Mouse (Mus musculus): ENCODE measurements around the gene Zic5. TPM values are rescaled to one million over a fixed set of nuclear protein-coding genes. Genes with fewer than 3 reads are reported as not detected.

The Zic5 gene
- polyA plus RNA-seq, 1 experiment from 2014 or later: 0.20 TPM

GRCm38 (mm10) chr14:122485635-122486181 lies 20.2 kb upstream of the Zic5 start:
- no peak overlapping the region for H3K4me3 ChIP-seq
- no peaks in the 10 kb centered on the region for H3K9me3 ChIP-seq
- no peak overlapping the region for H3K9ac ChIP-seq
- peaks cover 5% of the 10 kb centered on the region for H3K4me1 ChIP-seq
- H3K36me3 ChIP-seq: no peaks in the 10 kb centered on the region
- H3K4me2 ChIP-seq: no peak overlapping the region
- H3K27me3 ChIP-seq: peaks cover 89% of the 10 kb centered on the region
- 1% methylated on average over 12 of the region's 12 CpGs for WGBS
- no peak overlapping the region for H3K27ac ChIP-seq
- ATAC-seq (ENCODE audit: insufficient number of reproducible peaks, insufficient read depth, low FRiP score, low TSS enrichment, low read depth): no peak

DNA sequence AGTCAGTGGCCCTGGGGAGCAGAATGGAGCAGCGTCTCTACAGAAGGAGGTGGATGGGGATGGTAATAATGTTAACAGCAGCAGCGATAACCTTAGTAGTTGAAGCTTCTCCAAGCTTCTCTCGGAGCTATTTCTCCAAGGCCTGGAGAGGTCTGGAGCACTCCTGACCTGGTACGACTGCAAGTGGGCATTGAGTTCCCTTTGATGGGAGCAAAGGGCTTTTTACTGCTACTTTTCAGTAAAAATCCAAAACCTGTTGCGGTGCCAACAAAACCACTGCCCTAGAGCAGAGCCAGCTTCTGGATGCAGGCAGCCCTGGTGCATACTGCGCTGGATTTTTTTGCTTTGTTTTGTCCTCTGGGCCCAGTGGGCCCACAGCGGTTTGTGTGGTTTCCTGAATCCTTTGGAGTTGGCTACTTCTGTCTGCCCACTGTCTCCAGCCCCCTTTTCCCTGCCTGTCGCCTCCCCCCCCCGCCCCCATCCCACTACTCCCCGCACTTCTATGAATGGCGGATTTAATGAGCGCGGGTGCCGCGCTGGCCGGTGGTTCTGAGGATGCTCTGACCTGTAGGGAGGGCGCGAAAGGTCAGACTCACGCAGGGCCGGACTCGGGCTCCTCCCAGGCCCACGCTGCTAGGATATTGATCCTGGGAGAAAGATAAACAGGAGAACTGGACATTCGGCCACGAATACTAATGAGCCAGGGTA lies 19.5 kb upstream of the Zic5 start:
- no peak overlapping the region for H3K27ac ChIP-seq
- H3K4me1 ChIP-seq: no peaks in the 10 kb centered on the region
- H3K27me3 ChIP-seq: peaks cover 88% of the 10 kb centered on the region
- no peak overlapping the region for H3K4me2 ChIP-seq
- H3K4me3 ChIP-seq: no peak overlapping the region
- under 1% methylated on average over 23 of the region's 24 CpGs for WGBS
- no peak overlapping the region for H3K9ac ChIP-seq
- no peak for ATAC-seq (ENCODE audit: insufficient number of reproducible peaks, insufficient read depth, low FRiP score, low TSS enrichment, low read depth)
- no peaks in the 10 kb centered on the region for H3K9me3 ChIP-seq
- no peaks in the 10 kb centered on the region for H3K36me3 ChIP-seq

GRCm38 (mm10) chr14:122484458-122484843 lies 19.0 kb upstream of the Zic5 start:
- no peaks in the 10 kb centered on the region for H3K9me3 ChIP-seq
- no peak overlapping the region for H3K27ac ChIP-seq
- WGBS: 0% methylated on average over 4 of the region's 4 CpGs
- no peak overlapping the region for H3K4me3 ChIP-seq
- no peak overlapping the region for H3K9ac ChIP-seq
- H3K4me2 ChIP-seq: no peak overlapping the region
- no peaks in the 10 kb centered on the region for H3K36me3 ChIP-seq
- peaks cover 86% of the 10 kb centered on the region for H3K27me3 ChIP-seq
- ATAC-seq (ENCODE audit: insufficient number of reproducible peaks, insufficient read depth, low FRiP score, low TSS enrichment, low read depth): no peak
- no peaks in the 10 kb centered on the region for H3K4me1 ChIP-seq

- Histone ChIP-seq H3K4me2 (no peak overlapping the region), H3K27ac (no peak overlapping the region), H3K9ac (no peak overlapping the region), H3K4me1 (peaks cover 2% of the 10 kb centered on the region; the same call in 1 of the 2 replicates), H3K9me3 (no peaks in the 10 kb centered on the region), H3K4me3 (no peak overlapping the region), H3K36me3 (no peaks in the 10 kb centered on the region), H3K27me3 (peaks cover 86% of the 10 kb centered on the region)
- WGBS: 3% methylated on average over 18 of the region's 18 CpGs
- ATAC-seq (ENCODE audit: insufficient number of reproducible peaks, insufficient read depth, low FRiP score, low TSS enrichment, low read depth): no peak
These were observed 18.3 kb upstream of the Zic5 start for GRCm38 (mm10) chr14:122483556-122484421.

DNA sequence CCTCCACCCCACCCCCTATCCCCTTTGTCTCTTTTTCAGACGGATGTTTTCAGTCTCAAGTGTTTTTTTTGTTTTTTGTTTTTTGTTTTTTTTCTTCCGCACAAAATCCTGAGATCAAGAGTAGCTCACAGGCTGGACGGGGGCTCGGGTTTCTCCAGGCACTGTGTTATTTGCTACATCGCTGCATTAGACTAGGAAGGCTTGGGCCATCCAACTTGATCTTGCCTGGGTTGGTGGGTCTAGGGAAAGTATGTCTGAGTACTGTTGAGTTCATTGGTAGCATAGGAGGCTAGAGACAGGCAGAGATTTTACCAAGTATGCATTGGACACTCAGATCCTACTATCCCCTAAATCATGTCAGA lies 17.5 kb upstream of the Zic5 start:
- H3K27ac ChIP-seq: no peak overlapping the region
- no peaks in the 10 kb centered on the region for H3K9me3 ChIP-seq
- H3K4me1 ChIP-seq: peaks cover 5% of the 10 kb centered on the region; the same call in 1 of the 2 replicates
- 2% methylated on average over 5 of the region's 5 CpGs for WGBS
- peaks cover 91% of the 10 kb centered on the region for H3K27me3 ChIP-seq
- no peak overlapping the region for H3K4me3 ChIP-seq
- H3K36me3 ChIP-seq: no peaks in the 10 kb centered on the region
- no peak for ATAC-seq (ENCODE audit: insufficient number of reproducible peaks, insufficient read depth, low FRiP score, low TSS enrichment, low read depth)
- H3K9ac ChIP-seq: no peak overlapping the region
- H3K4me2 ChIP-seq: no peak overlapping the region

DNA sequence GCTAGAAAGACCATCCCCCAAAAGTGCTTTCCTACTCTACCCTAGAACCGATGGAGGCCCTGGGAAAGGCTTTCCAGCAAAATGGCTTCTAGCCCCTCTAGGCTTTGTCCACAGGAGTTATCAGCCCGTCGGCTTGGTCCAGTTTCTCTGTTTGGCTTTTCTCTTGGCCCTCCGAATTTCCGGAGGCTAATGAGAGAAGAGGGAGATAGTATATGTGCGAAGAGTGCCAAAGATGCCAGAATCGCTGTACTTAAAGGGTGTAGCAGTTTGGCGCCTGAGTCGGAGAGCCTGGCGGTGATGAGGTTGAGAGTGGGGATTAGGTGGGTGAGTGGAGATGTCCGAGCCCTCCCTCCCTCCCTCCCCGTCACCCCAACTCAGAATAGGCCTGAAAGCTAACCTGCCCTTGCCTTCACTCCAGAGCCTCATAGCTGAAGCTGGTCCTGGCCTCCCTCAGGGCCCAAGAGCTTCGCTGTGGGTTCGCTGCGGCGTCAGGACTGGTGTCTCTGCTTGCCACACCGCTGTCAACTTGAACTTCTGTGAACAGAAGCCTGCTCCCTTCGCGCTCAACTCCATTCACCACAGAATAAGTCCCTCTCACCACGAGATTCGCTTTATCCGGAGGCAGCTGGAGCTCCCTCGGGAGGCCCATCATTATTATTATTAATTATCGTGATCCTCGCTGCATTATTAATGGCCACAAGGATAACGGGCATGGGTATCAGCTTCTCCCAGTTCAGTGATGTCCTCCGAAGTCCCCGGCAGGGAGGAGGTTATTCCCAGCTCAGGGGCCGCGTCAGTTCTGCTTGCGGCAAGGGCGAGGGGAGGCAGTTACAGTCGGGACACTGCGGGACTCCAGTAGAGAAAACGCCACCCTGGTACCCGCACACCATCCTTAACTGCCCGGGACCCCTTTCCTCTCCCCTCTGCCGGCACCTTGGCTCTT lies 16.9 kb upstream of the Zic5 start:
- H3K4me2 ChIP-seq: no peak overlapping the region
- no peak overlapping the region for H3K9ac ChIP-seq
- no peak overlapping the region for H3K4me3 ChIP-seq
- H3K9me3 ChIP-seq: no peaks in the 10 kb centered on the region
- 2% methylated on average over 38 of the region's 38 CpGs for whole genome bisulfite sequencing
- no peak for ATAC-seq (ENCODE audit: insufficient number of reproducible peaks, insufficient read depth, low FRiP score, low TSS enrichment, low read depth)
- peaks cover 93% of the 10 kb centered on the region for H3K27me3 ChIP-seq
- peaks cover 5% of the 10 kb centered on the region; the same call in 1 of the 2 replicates for H3K4me1 ChIP-seq
- H3K36me3 ChIP-seq: no peaks in the 10 kb centered on the region
- no peak overlapping the region for H3K27ac ChIP-seq

GRCm38 (mm10) chr14:122481181-122481580 lies 15.7 kb upstream of the Zic5 start:
- Histone ChIP-seq H3K27me3 (peaks cover 94% of the 10 kb centered on the region), H3K4me3 (no peak overlapping the region), H3K27ac (no peak overlapping the region), H3K4me2 (no peak overlapping the region), H3K36me3 (no peaks in the 10 kb centered on the region), H3K9ac (no peak overlapping the region), H3K4me1 (peaks cover 7% of the 10 kb centered on the region), H3K9me3 (no peaks in the 10 kb centered on the region)
- no peak for ATAC-seq (ENCODE audit: insufficient number of reproducible peaks, insufficient read depth, low FRiP score, low TSS enrichment, low read depth)
- WGBS: 5% methylated on average over 15 of the region's 15 CpGs

- H3K9ac ChIP-seq: no peak overlapping the region
- peaks cover 15% of the 10 kb centered on the region for H3K4me1 ChIP-seq
- H3K4me3 ChIP-seq: no peak overlapping the region
- 6% methylated on average over 2 of the region's 2 CpGs for WGBS
- H3K27ac ChIP-seq: no peak overlapping the region
- no peaks in the 10 kb centered on the region for H3K9me3 ChIP-seq
- no peak overlapping the region for H3K4me2 ChIP-seq
- H3K36me3 ChIP-seq: no peaks in the 10 kb centered on the region
- ATAC-seq (ENCODE audit: insufficient number of reproducible peaks, insufficient read depth, low FRiP score, low TSS enrichment, low read depth): no peak
- H3K27me3 ChIP-seq: peaks cover 94% of the 10 kb centered on the region
These were observed 14.9 kb upstream of the Zic5 start for GRCm38 (mm10) chr14:122480355-122480754.

GRCm38 (mm10) chr14:122479461-122480109 lies 14.1 kb upstream of the Zic5 start:
- no peak overlapping the region for H3K9ac ChIP-seq
- no peaks in the 10 kb centered on the region for H3K36me3 ChIP-seq
- no peak overlapping the region for H3K27ac ChIP-seq
- H3K27me3 ChIP-seq: peaks cover 94% of the 10 kb centered on the region
- peaks cover 23% of the 10 kb centered on the region for H3K4me1 ChIP-seq
- H3K9me3 ChIP-seq: no peaks in the 10 kb centered on the region
- no peak for ATAC-seq (ENCODE audit: insufficient number of reproducible peaks, insufficient read depth, low FRiP score, low TSS enrichment, low read depth)
- 11% methylated on average over 17 of the region's 17 CpGs for WGBS
- no peak overlapping the region for H3K4me3 ChIP-seq
- no peak overlapping the region for H3K4me2 ChIP-seq

DNA sequence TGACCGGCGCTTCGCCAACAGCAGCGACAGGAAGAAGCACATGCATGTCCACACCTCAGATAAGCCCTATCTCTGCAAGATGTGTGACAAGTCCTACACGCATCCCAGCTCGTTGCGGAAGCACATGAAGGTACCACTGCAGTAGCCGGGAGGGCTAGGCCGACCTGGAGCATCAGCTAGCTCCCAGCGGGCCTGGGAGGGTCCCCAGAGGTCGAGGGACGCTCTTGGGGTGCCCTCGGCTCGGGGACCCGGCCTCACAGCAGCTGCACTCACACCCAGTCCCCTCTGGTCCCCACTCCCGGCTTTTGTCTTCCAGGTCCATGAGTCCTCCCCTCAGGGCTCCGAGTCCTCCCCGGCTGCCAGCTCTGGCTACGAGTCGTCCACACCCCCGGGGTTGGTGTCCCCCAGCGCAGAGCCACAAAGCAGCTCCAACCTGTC lies 13.1 kb upstream of the Zic5 start:
- Histone ChIP-seq H3K9me3 (no peaks in the 10 kb centered on the region), H3K4me3 (peak overlapping the region; percentile 10; the same call in 1 of the 2 replicates), H3K27ac (no peak overlapping the region), H3K27me3 (peaks cover 94% of the 10 kb centered on the region), H3K9ac (no peak overlapping the region), H3K4me2 (no peak overlapping the region), H3K4me1 (peaks cover 33% of the 10 kb centered on the region), H3K36me3 (no peaks in the 10 kb centered on the region)
- under 1% methylated on average over 22 of the region's 22 CpGs for WGBS
- no peak for ATAC-seq (ENCODE audit: insufficient number of reproducible peaks, insufficient read depth, low FRiP score, low TSS enrichment, low read depth)
